Mouse (Mus musculus): ENCODE data around the gene Scnn1a.

The Scnn1a gene

DNA sequence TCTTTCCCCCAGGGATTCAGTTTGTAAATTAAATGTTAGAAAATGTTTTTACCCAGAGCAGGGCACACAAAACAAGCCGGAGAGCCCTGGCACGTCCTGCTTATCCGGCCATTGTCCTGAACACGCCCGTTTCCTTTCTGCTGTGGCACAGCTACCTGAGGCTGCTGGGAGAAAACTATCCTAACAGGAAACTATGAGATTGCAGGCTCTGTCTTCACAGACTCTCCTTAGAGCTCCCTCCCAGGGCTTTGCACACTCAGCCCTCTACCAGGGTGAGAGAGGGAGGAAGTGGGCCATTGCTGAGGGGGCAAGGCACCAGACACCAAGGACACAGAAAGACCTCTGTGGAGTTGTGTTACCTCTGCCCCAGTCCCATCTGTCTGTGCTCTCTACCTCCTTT is 19.8 kb downstream of the Scnn1a start:
- DNase-seq (ENCODE audit: low read depth, low spot score) = no peak

DNA sequence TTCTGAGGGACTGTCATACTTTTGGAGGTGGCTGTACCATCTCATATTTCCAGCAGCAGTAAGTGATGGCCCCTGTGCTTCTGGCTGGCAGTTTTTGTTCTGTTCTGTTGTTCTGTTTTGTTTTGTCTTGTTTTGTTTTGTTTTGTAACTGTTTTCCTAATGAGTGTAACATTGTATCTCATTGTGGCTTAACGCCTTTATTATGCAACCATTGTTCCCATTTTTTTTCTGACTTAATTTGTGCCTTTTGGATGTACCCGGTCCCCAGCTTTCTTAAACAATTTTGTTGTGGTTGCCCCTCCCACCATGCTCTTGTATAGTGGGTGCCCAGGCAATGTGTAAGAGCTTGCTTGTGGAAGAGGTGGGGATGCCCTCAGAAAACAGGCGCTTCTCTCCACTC is 21.7 kb downstream of the Scnn1a start:
- DNase-seq (ENCODE audit: low read depth, low spot score) = no peak

DNA sequence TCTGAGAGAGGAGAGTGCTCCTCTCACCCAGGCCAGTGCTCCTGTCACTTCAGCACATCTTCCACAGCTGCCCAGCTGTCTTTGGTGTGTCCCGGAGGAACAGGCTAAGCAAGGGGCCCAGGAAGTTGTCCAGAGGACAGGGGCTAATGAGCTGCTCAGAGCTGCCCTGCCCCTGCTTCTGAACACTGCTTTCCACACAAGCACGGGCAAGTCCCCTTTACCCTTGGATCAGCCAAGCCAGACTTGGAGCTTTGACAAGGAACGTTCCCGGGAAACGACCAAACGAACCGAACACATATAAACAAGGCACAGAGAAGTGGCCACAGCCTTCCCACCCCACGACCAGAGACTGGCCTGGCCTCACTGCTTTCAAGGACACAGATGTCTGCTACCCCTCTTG is 23.6 kb downstream of the Scnn1a start:
- no peak for DNase-seq (ENCODE audit: low read depth, low spot score)

DNA sequence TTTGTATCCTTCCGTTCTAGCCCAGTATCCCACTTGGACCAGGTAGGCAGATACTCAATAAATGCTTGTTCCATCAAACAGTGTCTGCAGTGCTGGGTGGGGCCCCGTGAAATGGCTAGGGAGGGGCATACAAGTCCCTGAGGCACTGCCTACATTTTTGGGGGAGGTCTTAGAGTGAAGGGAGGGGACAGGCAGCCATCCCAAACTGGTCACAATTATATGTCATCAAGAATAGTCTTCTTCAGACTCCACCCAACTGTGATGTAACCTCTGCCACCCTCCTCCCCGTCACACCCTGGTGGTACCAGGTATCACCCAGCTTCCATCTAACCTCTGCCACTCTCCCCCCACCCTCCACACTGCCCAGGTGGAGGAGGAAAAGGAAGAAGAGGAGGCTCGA is 24.4 kb downstream of the Scnn1a start:
- DNase-seq (ENCODE audit: low read depth, low spot score) = no peak

DNA sequence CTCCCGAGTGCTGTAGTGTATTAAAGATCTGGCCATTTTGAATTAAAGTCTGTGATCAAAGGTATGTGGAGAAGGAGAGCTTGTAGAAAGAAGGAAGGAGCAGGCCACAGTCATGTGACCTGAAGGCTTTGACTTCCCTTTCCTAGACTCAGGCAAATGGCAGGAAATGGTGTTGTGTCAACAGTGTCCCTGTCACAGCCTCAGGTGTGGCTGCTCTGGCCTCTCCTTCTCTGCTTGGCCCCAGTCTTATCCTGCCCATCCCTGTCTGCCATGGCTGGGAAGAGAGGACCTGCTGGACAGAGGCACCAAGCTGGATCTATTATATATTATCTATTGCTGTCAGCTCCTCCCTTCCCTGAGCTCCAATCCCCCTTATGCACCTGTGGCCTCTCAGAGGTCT is 25.2 kb downstream of the Scnn1a start:
- DNase-seq (ENCODE audit: low read depth, low spot score) = no peak

DNA sequence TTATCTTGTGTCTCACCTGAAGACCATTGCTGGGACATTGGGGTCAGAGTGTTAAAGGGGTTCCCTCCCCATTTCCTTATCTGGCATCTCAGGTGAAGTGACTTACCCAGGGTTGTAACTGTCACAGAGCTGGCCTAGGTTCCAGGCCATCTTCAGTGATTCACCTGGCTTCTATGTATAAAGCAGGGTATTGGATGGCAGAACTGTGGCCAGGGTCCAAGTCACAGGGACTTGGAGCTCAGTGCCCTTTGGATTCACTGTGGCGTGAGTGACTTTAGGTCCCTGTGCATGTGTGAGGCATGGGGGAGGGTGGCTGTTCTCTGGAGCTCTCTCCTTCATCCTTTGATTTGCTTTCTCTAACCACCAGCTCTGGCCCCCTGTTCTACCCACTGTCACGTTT is 25.6 kb downstream of the Scnn1a start:
- DNase-seq (ENCODE audit: low read depth, low spot score) = no peak

DNA sequence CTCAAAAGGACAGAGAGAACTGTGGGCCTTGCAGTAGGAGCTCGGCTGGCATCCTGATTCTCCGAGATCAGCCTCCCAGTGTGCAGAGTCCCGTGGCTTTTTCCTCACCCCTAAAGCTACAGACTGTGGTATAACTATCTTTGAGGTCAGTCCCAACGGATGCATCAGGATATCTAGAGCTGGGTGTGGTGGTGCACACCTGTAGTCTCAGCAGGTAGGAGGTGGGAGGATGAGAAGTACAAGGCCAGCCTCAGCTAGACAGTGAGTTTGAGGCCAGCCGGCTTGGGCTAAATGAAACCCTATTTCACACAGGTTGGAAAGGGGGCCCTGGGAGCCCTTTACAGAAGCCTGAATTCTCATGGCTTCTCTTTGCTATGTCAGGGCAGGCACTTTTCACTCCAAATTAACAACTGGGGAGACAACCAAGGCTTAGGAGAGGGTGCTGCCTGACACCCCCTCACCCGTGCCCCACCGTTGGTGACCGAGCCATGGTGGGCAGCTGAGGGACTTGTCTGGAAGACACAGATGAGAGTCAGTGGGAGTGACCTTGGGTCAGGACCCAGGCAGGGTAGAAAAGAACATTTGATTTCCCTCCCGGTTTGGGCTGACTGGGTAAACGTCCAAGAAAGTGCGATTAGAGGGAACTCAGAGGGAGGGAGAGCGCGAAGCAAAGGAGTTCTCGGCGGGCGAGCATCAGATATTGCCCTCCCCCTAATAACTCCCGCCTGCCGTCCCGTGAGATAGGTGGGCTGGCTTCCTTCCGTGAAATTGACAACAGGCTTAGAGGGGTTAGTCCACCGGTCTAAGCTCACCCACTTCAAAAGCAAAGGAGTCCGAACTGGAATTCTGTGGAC is 28.5 kb downstream of the Scnn1a start, which contains the start of gene Tnfrsf1a:
Gene Tnfrsf1a, plus strand, starts transcription at position 642 of the 854 bp plus-strand sequence.
- DNase-seq (ENCODE audit: low read depth, low spot score) = no peak

DNA sequence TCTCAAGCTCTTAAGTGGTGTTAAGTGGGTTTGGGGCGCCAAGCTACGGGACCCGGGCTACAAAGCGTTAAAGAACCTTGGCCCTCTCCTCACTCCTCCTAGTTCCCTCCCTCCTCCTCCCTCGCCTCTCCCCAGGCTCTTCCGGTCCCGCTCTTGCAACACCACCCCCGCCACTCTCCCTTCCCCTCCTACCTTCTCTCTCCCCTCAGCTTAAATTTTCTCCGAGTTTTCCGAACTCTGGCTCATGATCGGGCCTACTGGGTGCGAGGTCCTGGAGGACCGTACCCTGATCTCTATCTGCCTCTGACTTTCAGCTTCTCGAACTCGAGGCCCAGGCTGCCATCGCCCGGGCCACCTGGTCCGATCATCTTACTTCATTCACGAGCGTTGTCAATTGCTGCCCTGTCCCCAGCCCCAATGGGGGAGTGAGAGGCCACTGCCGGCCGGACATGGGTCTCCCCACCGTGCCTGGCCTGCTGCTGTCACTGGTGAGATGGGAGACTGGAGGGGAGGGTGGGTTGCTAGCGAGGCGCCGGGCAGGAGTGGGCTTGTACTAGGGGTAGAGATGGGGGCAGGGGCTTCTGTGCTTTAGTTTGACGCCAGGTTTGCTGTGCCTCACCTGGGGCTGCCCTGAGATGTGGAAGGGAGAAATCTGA is 29.2 kb downstream of the Scnn1a start:
- no peak for DNase-seq (ENCODE audit: low read depth, low spot score)

DNA sequence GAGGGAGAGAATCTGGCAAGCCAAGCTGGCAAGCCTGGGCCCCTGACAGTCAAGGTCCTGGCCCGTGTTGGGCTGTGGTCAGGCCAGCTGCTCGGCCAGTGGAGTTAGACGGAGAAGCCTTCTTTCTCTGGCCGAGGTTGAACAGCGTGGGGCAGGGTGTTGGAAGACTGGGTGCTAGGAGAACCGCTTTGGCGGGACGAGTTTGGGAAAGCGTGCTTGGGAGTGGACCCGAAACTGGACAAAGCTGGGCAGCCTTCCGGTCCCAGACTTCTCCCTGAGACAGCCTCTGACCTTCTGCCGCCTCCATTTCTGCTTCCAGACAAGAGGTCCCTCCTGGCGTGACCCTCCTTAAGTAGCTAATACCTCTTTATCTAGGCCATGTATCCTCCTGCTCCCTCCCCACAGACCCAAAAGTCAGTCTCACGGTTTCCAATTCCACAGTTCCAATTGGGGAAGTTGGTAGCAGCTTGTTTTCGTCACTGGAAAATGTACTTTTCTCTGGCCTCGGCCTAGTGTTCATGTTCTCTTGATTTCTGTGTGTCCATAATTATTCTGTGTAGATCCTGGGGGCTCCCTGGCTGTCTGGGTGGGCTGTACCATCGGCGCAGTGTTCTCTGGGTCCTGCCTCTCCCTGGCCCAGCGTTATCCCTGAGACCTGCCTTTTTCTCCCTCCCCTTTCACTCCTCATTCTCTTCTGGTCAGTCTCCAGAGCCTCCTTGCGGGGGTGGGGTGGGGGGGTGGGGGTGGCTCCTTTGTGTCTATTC is 30.0 kb downstream of the Scnn1a start:
- DNase-seq (ENCODE audit: low read depth, low spot score) = no peak

DNA sequence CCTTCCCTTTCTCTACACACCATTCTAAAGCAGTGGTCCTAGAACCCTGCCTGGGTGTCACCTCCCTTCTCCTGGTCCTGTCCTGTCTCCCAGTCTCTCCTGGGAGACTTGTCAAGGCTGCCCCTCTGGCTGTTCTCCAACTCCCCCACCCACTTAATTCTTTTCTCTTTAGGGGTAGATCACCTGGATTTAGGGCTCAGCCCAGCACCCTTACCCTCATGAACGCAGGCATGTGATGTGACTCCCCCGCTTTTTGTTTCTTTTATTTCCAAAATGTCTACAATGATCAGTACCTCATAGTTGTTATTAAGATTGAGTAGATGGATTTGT is 30.5 kb downstream of the Scnn1a start:
- no peak for DNase-seq (ENCODE audit: low read depth, low spot score)

DNA sequence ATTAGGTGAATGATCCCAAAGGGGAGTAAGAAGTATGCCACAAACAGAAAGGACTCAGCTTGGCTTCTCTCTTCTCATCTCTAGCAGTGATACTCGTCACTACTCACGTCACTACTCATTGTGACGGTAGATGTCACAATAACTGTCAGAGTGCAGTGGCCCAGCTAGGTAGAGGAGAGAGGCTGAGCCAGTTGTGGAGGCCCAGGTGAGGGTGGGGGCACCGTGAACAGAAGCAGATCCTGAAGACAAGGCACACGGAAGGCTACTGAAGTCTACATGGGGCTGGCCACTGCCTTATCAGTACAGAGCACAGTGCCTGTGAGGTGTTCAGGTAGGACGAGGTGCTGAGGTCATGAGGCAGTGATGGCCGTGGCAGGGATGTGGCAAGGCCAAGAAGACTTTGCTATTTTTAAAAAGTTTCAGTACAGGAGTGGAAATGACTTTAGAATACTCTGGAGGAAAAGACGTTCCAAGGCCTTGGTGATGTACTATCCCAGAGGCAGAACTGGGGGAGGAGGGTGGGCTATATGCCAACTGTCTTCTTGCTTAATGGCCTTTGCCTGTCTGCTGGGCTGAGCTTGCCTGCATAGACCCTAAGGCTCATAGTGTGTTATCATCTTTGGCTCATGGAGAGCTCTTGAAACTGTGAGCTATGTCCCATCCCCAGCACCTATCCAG is 31.0 kb downstream of the Scnn1a start:
- DNase-seq (ENCODE audit: low read depth, low spot score) = no peak

DNA sequence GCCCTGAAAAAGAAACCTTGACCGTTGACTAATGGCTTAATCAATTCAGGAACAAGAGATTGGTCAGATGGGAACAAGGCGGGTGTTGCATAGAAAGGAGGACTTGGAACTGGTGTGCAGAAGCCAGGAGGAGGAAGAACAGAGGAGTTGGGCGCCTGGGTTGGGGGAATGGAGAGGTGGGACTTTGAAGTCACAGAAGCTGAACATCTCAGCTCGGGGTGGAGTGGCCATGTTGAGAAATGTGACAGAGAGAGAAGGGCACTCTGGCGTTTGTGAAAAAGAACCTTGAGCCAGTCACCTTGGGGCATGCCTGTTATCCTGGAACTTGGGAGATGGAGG is 31.6 kb downstream of the Scnn1a start:
- DNase-seq (ENCODE audit: low read depth, low spot score) = no peak

DNA sequence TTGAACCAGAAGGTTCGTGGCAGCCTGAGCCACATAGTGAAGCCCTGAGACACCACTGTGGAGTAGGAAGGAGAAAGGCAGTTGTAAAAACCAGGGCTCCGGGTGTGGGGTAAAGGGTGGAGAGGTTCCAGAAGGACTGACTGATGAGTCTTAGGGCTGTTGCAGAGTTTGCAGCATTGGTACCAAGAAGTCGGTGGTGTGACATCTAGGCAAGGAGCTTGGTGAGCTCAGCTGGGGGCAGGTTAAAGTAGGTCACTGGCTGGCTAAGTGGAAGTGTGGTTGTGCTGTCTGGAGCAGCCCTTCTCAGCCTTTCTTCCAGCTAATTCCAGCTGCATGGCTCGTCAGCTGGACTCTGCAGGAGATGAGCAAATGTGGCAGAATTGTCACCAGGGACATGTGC is 32.4 kb downstream of the Scnn1a start:
- DNase-seq (ENCODE audit: low read depth, low spot score) = no peak

DNA sequence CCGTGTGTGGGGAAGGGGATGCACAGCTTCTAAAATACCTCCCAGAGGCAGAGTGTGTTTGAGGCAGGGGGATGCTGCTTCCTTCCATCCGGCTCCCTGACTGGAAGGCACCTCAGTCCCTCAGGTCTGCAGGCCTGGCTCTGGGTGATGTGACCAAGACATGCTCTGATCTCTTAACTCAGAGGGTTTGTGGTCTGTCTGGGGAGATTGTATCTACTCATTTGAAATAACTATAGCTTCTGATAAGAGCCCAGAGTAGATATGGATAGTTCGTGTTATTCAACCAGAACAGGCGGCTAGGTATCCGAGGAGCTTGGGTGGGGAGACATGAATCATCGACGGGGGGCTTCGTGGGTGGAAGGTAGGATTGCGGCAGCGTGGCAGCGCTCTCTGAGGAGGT is 32.8 kb downstream of the Scnn1a start:
- DNase-seq (ENCODE audit: low read depth, low spot score) = no peak

DNA sequence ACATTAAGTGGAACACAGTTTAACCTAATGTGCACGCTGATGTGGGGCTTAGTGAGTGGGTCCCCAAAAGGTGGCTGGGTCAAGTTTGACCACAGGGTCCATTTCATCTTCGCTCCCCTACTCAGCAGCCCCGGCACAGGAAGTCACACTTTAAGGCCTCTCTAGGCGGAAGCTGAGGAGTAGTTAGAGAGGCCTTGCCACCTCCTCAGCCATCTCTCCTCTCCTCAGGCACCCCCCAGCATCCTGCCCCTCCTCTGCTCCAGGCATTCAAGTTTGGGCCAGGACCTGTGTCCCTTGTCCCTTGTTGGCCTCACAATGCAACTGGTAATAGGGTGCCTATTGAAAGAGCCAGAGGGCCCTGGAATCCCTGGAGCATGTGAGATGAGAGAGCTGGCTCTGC is 33.2 kb downstream of the Scnn1a start:
- DNase-seq (ENCODE audit: low read depth, low spot score) = no peak

DNA sequence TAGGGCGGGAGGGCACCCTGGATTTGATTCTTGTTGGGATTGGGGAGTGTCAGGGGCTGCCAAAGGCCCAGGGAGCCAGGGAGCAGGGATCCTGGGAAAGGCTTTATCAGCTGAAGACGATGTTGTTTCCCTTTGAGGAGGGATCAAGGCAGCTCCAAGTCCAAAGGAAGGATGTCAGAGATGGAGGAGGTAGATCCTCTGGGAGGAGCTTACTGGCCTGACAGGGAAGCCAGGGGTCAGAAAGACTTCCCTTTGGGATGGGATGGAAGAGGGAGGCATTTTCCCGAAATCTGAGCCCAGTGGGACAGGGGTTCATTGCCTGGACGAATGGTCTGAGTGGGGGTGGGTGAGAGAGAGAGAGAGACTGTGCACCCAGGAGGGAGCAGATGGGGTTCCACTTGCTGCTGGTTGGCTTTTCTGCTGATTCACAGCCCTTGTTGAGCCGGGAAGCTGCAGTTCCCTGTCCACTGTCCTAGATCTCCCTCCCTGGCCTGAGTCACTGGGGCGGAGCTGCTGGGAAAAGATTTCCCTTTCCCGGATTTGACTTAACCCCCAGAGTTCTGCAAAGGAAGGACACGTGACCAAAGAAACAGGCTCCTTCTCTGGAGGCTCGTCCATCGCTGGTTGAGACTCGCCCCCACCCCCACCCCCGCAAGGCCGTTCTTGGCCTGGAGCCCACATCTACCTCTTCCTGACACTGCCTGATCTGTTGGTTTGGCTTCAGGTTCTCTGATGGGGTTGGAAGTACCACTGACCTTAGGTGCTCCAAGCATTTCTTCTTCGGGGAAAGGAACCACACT is 34.1 kb downstream of the Scnn1a start:
- DNase-seq (ENCODE audit: low read depth, low spot score) = no peak

DNA sequence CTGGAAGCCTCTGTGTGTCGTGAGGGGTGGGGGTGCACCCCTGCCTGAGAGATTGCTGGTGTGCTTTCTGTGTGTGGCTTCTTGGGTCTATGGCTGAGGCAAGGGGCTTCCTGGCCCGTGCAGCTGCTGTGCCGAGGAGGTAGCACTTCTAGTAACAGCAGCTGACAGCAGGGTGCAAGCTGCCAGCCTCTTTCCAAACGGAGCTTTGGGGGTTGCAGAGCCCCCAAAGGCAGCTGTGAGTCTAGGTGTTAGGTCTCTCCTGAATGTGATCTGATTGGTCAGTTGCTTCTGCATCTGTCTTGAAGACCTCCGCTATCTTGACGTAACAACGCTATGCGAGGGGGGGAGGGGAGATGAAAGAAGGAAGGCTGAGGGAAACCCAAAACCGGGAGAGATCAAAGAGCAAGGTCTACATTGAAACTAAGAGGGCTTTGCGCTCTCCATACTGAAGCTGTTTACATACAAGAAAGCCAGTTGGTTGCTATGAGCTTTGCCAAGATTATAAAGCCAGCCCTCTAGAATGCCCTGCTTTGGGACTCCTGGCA is 34.8 kb downstream of the Scnn1a start:
- no peak for DNase-seq (ENCODE audit: low read depth, low spot score)

DNA sequence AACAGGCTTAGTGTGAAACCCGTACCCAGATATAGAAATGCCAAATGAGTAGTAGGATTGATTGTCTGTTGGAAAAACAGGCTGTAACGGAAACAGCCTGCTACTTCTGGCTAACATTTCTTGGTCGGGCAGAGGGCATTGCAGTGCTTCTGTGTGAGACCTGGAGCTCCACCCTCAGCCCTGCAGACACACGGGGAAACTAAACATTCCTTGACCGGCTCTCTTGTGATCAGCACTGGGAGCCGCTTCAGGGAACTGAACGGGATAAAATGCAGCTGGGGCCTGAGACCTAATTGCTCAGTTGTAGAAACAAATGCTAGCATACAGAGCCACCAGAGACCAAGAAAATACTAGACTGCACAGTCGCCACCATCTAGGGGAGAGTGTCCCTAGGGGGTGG is 35.8 kb downstream of the Scnn1a start:
- no peak for DNase-seq (ENCODE audit: low read depth, low spot score)

DNA sequence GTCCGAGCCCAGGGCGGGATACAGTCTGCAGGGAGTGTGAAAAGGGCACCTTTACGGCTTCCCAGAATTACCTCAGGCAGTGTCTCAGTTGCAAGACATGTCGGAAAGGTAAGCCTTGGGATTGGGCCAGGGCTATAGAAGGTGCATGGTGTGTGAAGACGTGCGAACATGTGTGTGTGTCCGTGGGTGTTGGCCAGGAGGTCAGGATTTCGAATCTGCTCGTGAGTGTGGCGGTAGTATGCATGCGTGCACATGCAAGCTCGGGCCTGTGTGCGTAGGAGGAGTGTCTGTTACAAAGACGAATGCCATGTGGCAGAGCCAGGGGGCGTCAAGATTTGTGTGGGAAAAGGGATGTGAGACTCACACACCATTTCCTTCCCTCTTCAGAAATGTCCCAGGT is 36.9 kb downstream of the Scnn1a start:
- no peak for DNase-seq (ENCODE audit: low read depth, low spot score)

DNA sequence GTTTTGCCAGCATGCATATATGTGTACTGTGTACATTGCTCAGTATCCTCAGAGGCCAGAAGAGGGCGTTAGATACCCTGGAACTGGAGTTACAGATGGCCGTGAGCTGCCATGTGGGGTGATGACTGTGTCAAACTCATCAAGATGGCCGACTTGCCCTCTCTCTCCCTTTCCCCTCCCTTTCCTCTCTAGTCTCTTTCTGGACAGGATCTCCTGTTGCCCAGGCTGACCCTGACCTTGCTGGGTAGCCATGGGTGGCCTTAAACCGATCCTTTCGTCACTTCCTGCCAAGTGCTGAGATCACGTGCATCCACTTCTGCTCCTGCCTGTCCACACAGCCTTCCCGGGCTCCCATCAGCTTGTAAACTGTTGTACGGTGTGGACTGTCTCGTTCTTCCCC is 39.5 kb downstream of the Scnn1a start:
- DNase-seq (ENCODE audit: low read depth, low spot score) = no peak

DNA sequence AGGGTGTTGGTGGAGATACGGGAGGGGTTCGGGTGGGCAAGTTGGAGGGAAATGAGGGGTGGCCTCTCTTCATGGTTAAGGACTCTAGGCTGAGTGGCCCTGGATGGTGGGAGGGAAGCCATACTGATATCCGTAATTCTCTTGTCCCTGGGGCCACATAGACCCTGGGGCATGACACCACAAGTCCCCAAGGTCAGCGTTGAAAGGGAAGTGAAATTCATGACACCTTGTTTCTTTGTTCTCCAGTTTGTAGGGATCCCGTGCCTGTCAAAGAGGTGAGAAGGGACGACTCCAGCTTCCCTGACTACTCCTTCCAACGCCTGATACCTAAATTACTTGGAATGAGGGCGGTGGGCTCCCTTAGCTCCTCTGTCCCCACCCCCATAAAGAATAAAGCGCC is 40.4 kb downstream of the Scnn1a start:
- DNase-seq (ENCODE audit: low read depth, low spot score) = no peak

Data from brain, embryonic 18.5 days (tissue).